Mouse (Mus musculus) MEL (cell line): ENCODE measurements around the gene Ercc6. TPM values are rescaled to one million over a fixed set of nuclear protein-coding genes. Genes with fewer than 3 reads are reported as not detected.

Experiments used
- DNase-seq: peaks from one replicate; pipeline ENCODE4 v3.0.0; 2011; ENCODE audit warnings: low read depth, low spot score
- H3K27ac ChIP-seq: 2 replicates; pipeline ENCODE4 v1.5.1; 2012; ENCODE audit warnings: low read depth, mild to moderate bottlenecking, control low read depth, low read length, moderate library complexity; ENCODE audit not compliant: control insufficient read depth
- H3K27me3 ChIP-seq, 2 experiments: fragments of 150-350 bp in 1 of 2; sonication (generic) in 1 of 2; 2 replicates each; pipeline ENCODE4 v1.6.1; 2012; ENCODE audit warnings: low read length in 2 of 2, mild to moderate bottlenecking in 2 of 2, improper control_type of control experiment in 1 of 2, moderate library complexity in 1 of 2; ENCODE audit not compliant: insufficient read depth in 2 of 2, control insufficient read depth in 1 of 2
- H3K36me3 ChIP-seq, 2 experiments: 2 replicates each; pipeline ENCODE4 v1.6.1; 2012 to 2014; ENCODE audit warnings: low read length in 2 of 2, improper control_type of control experiment in 1 of 2, inconsistent platforms in 1 of 2, mild to moderate bottlenecking in 1 of 2; ENCODE audit not compliant: insufficient read depth in 2 of 2, control insufficient read depth in 1 of 2
- H3K4me1 ChIP-seq, 2 experiments: fragments of 150-350 bp in 1 of 2; sonication (generic) in 1 of 2; 2 replicates each; pipeline ENCODE4 v1.6.1; 2012; ENCODE audit warnings: low read length in 2 of 2, improper control_type of control experiment in 1 of 2, mild to moderate bottlenecking in 1 of 2; ENCODE audit not compliant: insufficient read depth in 2 of 2, control insufficient read depth in 1 of 2
- H3K4me3 ChIP-seq, 2 experiments: fragments of 150-350 bp in 1 of 2; sonication (generic) in 1 of 2; 2 replicates each; pipeline ENCODE4 v1.5.1; 2012; ENCODE audit warnings: low read depth in 2 of 2, low read length in 2 of 2, mild to moderate bottlenecking in 2 of 2, moderate library complexity in 2 of 2, control low read depth in 1 of 2, improper control_type of control experiment in 1 of 2; ENCODE audit not compliant: control insufficient read depth in 1 of 2, insufficient read depth in 1 of 2
- H3K79me2 ChIP-seq: 2 replicates; pipeline ENCODE4 v1.6.1; 2012; ENCODE audit warnings: mild to moderate bottlenecking, low read length, moderate library complexity; ENCODE audit not compliant: control insufficient read depth, poor library complexity, insufficient read depth
- H3K9ac ChIP-seq: 2 replicates; pipeline ENCODE4 v1.6.1; 2012; ENCODE audit warnings: low read depth, mild to moderate bottlenecking, control low read depth, low read length, moderate library complexity; ENCODE audit not compliant: control insufficient read depth, poor library complexity, severe bottlenecking
- H3K9me3 ChIP-seq: fragments of 150-350 bp; sonication (generic); replicated peaks from 2 replicates; pipeline ENCODE4 v1.6.1; 2012; ENCODE audit warnings: mild to moderate bottlenecking, low read length, improper control_type of control experiment, moderate library complexity; ENCODE audit not compliant: insufficient read depth
- CTCF ChIP-seq, 3 experiments: IDR thresholded peaks in 2 of 3; conservative IDR thresholded peaks in 1 of 3; 2 replicates each; pipeline ENCODE4 v1.5.1; 2011 to 2012; ENCODE audit warnings: low read length in 3 of 3, low read depth in 2 of 3, mild to moderate bottlenecking in 2 of 3, improper control_type of control experiment in 1 of 3, inconsistent platforms in 1 of 3, mixed read lengths in 1 of 3, moderate library complexity in 1 of 3; ENCODE audit not compliant: control insufficient read depth in 1 of 3, insufficient read depth in 1 of 3, poor library complexity in 1 of 3, severe bottlenecking in 1 of 3
- HCFC1 ChIP-seq: IDR thresholded peaks from 2 replicates; pipeline ENCODE4 v1.6.1; 2012; ENCODE audit warnings: low read depth, mild to moderate bottlenecking, inconsistent platforms, low read length, improper control_type of control experiment, moderate library complexity
- JUND ChIP-seq: IDR thresholded peaks from 2 replicates; pipeline ENCODE4 v1.6.1; 2011; ENCODE audit warnings: low read depth, mild to moderate bottlenecking, improper control_type of control experiment, low read length
- MAX ChIP-seq: IDR thresholded peaks from 2 replicates; pipeline ENCODE4 v1.6.1; 2011; ENCODE audit warnings: low read length, improper control_type of control experiment
- MYB ChIP-seq: IDR thresholded peaks from 2 replicates; pipeline ENCODE4 v1.6.1; 2011; ENCODE audit warnings: mild to moderate bottlenecking, low read depth, low read length, improper control_type of control experiment
- MYC ChIP-seq: IDR thresholded peaks from 2 replicates; pipeline ENCODE4 v1.6.1; 2011; ENCODE audit warnings: low read depth, mild to moderate bottlenecking, low read length, improper control_type of control experiment, moderate library complexity
- POLR2A ChIP-seq, 2 experiments: IDR thresholded peaks; 2 replicates each; pipeline ENCODE4 v1.6.1; 2011 to 2012; ENCODE audit warnings: low read length in 2 of 2, mild to moderate bottlenecking in 2 of 2, control low read depth in 1 of 2, improper control_type of control experiment in 1 of 2, low read depth in 1 of 2, moderate library complexity in 1 of 2; ENCODE audit not compliant: control insufficient read depth in 1 of 2, insufficient read depth in 1 of 2, poor library complexity in 1 of 2
- POLR2AphosphoS5 ChIP-seq: IDR thresholded peaks from 2 replicates; pipeline ENCODE4 v1.6.1; 2012; ENCODE audit warnings: low read depth, borderline replicate concordance, mild to moderate bottlenecking, inconsistent platforms, low read length, moderate library complexity, mixed read lengths
- RAD21 ChIP-seq: IDR thresholded peaks from 2 replicates; pipeline ENCODE4 v1.6.1; 2011; ENCODE audit warnings: mild to moderate bottlenecking, low read depth, low read length, improper control_type of control experiment
- SMC3 ChIP-seq: IDR thresholded peaks from 2 replicates; pipeline ENCODE4 v1.6.1; 2011; ENCODE audit warnings: low read depth, low read length, improper control_type of control experiment
- TBP ChIP-seq: IDR thresholded peaks from 2 replicates; pipeline ENCODE4 v1.8.0; 2011; ENCODE audit warnings: low read depth, low read length, improper control_type of control experiment
- UBTF ChIP-seq: IDR thresholded peaks from 2 replicates; pipeline ENCODE4 v1.6.1; 2012; ENCODE audit warnings: low read depth, mild to moderate bottlenecking, inconsistent platforms, low read length, improper control_type of control experiment, moderate library complexity, borderline replicate concordance; ENCODE audit not compliant: insufficient read depth
- ZC3H11A ChIP-seq: IDR thresholded peaks from 2 replicates; pipeline ENCODE4 v1.6.1; 2012; ENCODE audit warnings: low read depth, mild to moderate bottlenecking, inconsistent platforms, low read length, improper control_type of control experiment
- ZNF384 ChIP-seq: IDR thresholded peaks from 2 replicates; pipeline ENCODE4 v1.6.1; 2012; ENCODE audit warnings: low read depth, mild to moderate bottlenecking, inconsistent platforms, low read length, improper control_type of control experiment
- polyA plus RNA-seq, 2 experiments: library from polyadenylated mRNA; stranded (reverse) in 1 of 2; unstranded in 1 of 2; fragments of >175 nt in 1 of 2; fragments of >200 nt in 1 of 2; gene quantifications; 2 replicates each; pipeline versions ENCODE4 v1.2.1 to v1.2.4; 2012; ENCODE audit warnings: low replicate concordance in 2 of 2, low read depth in 1 of 2; ENCODE audit not compliant: insufficient read length in 2 of 2, insufficient read depth in 1 of 2, missing spikeins in 1 of 2
- total RNA-seq: library from RNA; depleted of rRNA; stranded (reverse); fragments of 300-350 nt; gene quantifications from 2 replicates; pipeline ENCODE4 v1.2.3, GENCODE M21; 2012

The Ercc6 gene
- total and polyA plus RNA-seq, 3 experiments = 15.1 to 186 (median 15.4) TPM

- Histone ChIP-seq H3K9me3 (no peaks in the 10 kb centered on the region), H3K4me3 (no peak overlapping the region), H3K9ac (no peak overlapping the region), H3K4me1 (no peaks in the 10 kb centered on the region), H3K36me3 (no peaks in the 10 kb centered on the region), H3K79me2 (no peaks in the 10 kb centered on the region), H3K27ac (no peak overlapping the region), H3K27me3 (peaks cover 0 to 10% of the 10 kb centered on the region in 2 experiments; a peak in 3 of 4 replicates)
- DNase-seq = peak; percentile 82
- no peak for TF ChIP-seq MAX
- peak; percentile 77 for TF ChIP-seq SMC3
- TF ChIP-seq RAD21 = peak; percentile 62
- TF ChIP-seq ZC3H11A = peak; percentile 49; the same call in 1 of the 2 replicates
- TF ChIP-seq CTCF (IDR thresholded peaks at IDR 0.05 in 2 of 3, conservative IDR thresholded peaks at IDR 0.05 in 1 of 3; ENCODE audit: control insufficient read depth in 1 of 3, insufficient read depth in 1 of 3, low read depth in 2 of 3, low read length in 3 of 3, poor library complexity in 1 of 3, severe bottlenecking in 1 of 3) = peak; percentile 86 to 91 (median 87)
- no peak for TF ChIP-seq ZNF384
These were observed 73.9 kb downstream of the Ercc6 start for GRCm38 (mm10) chr14:32587013-32587784.

- no peak for DNase-seq
- Histone ChIP-seq H3K27ac (no peak overlapping the region), H3K9ac (no peak overlapping the region), H3K79me2 (no peaks in the 10 kb centered on the region), H3K4me3 (no peak overlapping the region), H3K9me3 (no peaks in the 10 kb centered on the region), H3K4me1 (no peaks in the 10 kb centered on the region), H3K36me3 (no peaks in the 10 kb centered on the region), H3K27me3 (peaks cover 3 to 18% of the 10 kb centered on the region in 2 experiments)
- no peak for TF ChIP-seq MYB
- TF ChIP-seq ZNF384 = no peak
- no peak for TF ChIP-seq POLR2A (IDR thresholded peaks at IDR 0.05; ENCODE audit: control insufficient read depth in 1 of 2, insufficient read depth in 1 of 2, low read depth in 1 of 2, low read length in 2 of 2, poor library complexity in 1 of 2)
- no peak for TF ChIP-seq HCFC1
- no peak for TF ChIP-seq ZC3H11A
- TF ChIP-seq MYC = no peak
- TF ChIP-seq JUND = no peak
- TF ChIP-seq TBP = no peak
- TF ChIP-seq POLR2AphosphoS5 = no peak
- no peak for TF ChIP-seq UBTF
These were observed 77.1 kb downstream of the Ercc6 start for GRCm38 (mm10) chr14:32590377-32590776.
